Mouse (Mus musculus) megakaryocyte, embryonic 14.5 days (primary cell): Measurements from ENCODE around the gene Unc5cl.

ENCODE experiments used
- FLI1 ChIP-seq: IDR thresholded peaks from 2 replicates; pipeline ENCODE4 v1.6.1; 2012; ENCODE audit warnings: low read length, inconsistent platforms, mixed read lengths
- GATA1 ChIP-seq: IDR thresholded peaks from 3 replicates; pipeline ENCODE4 v1.6.1; 2012; ENCODE audit warnings: mixed read lengths, low read length, inconsistent platforms, borderline replicate concordance

DNA sequence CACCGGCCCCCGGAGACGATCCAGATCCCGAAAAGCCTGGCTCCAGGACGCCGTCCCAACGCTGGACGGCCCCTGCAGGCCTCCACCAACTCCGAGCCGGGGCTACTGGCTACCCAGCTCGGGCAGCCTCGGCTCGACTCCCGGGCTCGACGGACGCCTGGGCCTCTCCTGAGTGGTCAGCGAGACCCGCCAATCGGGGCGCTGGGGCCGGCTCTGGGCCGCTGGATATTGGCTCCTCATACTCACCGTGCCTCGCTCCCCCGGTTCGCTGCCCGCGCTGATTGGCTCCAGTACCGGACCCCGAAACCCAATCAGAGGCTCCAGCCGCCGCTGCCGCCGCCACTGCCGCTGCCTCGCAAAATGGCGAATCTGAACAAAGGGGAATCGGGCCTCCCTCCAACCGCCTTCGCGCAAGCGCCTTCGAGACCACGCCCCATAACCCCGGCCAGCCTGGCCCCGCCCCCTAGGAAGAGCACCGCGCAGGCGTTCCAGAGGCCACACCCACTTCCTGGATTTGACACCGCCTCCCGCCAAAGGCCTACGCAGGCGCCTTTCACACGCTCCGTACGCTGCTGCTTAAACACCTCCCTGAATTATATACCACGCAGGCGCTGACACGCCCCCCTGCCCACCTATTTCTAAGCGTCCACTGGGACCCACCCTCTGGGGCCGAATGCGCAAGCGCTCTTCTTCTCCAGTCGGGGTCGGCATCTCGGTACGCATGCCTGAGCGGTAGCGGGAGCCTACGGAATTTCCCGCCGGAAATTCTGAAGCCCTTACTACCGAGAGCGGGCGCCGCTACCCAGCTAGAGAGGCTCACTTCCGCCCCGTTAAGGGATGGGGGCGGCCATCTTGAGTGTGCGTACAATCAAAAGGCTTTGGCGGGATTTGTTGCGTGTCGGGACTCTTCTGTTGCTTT is 45.1 kb upstream of the Unc5cl start, which contains the start of the genes Nfya and Oard1:
- TF ChIP-seq GATA1 (no peak), FLI1 (peak; percentile 73; the same call in 1 of the 2 replicates)
